15 mouse cellular contexts compared by ENCODE assay signal in genomic region chr5:110137816-110138215, GRCm38 (mm10). TPM values are rescaled to one million over a fixed set of nuclear protein-coding genes. Genes with fewer than 3 reads are reported as not detected.
"Had no signal": no experiment of that assay in that cellular context is flagged by ENCODE, and none has a peak within 500 bp of the region (broad histone marks: within the 10 kb centered on the region; RNA-seq: fewer than 3 reads in every experiment).

No protein-coding gene starts in this region.

- DNase-seq: lung, adult 18-20 months; lung, embryonic 14.5 days; lung, postnatal 10 days; lung, postnatal 4 days; midbrain, embryonic 14.5 days; right cerebral cortex, postnatal 14 days; thymus, adult 18-20 months; thymus, postnatal 14 days; thymus, postnatal 36 days had no signal

- H3K27me3 ChIP-seq: midbrain, embryonic 12.5 days; neural tube, embryonic 13.5 days; neural tube, embryonic 15.5 days had no signal

- H3K4me3 ChIP-seq: midbrain, embryonic 10.5 days; midbrain, embryonic 12.5 days; myocyte; neural tube, embryonic 13.5 days; neural tube, embryonic 15.5 days had no signal

- H3K4me2 ChIP-seq: lung, embryonic 14.5 days; midbrain, embryonic 12.5 days; neural tube, embryonic 13.5 days had no signal

- H3K27ac ChIP-seq: midbrain, embryonic 10.5 days; midbrain, embryonic 12.5 days; neural tube, embryonic 13.5 days; neural tube, embryonic 15.5 days had no signal

- H3K9me3 ChIP-seq: midbrain, embryonic 10.5 days; midbrain, embryonic 12.5 days; neural tube, embryonic 13.5 days; neural tube, embryonic 15.5 days had no signal

- H3K9ac ChIP-seq: lung, embryonic 14.5 days; midbrain, embryonic 12.5 days; neural tube, embryonic 13.5 days; neural tube, embryonic 15.5 days had no signal

RNA-seq across cellular contexts. Expression of gene Plcxd1, which starts 38.0 kb away (rescaled TPM):
- total RNA-seq: megakaryocyte-erythroid progenitor cell, adult 5-6 weeks had no signal
